Mouse (Mus musculus): Measurements from ENCODE around the gene Map2k6. TPM values are rescaled to one million over a fixed set of nuclear protein-coding genes. Genes with fewer than 3 reads are reported as not detected.

The Map2k6 gene
- total and polyA plus RNA-seq, 3 experiments = 1.9 to 3.2 TPM; not detected in 1

DNA sequence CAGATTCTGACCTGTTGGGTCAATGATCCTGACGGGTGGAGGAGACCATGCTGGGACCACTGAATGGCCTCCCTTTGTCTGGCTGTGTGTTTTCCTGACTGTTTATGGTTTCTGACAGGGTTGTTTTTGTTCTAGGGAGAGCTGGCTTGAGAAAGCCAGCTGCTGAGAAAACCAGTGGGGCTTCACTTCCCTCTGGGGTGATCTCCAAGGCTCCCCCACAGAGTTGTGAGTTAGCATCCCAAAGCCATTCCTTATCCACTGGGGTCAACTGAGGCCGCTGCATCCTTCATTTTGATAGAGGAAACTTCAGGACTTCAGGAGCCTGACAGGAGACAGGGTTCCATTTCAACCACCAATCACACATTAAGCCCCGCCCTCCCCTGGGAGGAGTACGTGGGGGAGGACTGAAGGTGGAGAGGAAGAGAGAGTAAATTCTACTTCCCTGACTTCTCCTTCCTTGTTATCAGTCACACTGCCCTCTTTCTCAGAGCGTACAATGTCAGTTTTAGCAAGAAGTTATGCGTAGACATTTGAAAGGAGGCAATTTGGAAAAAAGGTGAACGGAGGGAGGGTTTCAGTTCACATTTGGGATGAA lies 49.3 kb downstream of the Map2k6 start (continued):
- TF ChIP-seq MXI1 (IDR thresholded peaks at IDR 0.05; ENCODE audit: low read depth, low read length) = no peak
- peak; percentile 80 for TF ChIP-seq TBP (IDR thresholded peaks at IDR 0.05; ENCODE audit: low read depth, low read length)
- TF ChIP-seq MEF2A (IDR thresholded peaks at IDR 0.05; ENCODE audit: extremely low read depth, insufficient replicate concordance, low read depth, low read length, poor library complexity, severe bottlenecking) = no peak
- no peak for TF ChIP-seq USF1 (IDR thresholded peaks at IDR 0.05; ENCODE audit: low read depth, low read length)
- no peak for TF ChIP-seq USF2 (IDR thresholded peaks at IDR 0.05; ENCODE audit: borderline replicate concordance in 1 of 2, insufficient read depth in 1 of 2, low read depth in 1 of 2, low read length in 2 of 2)
- TF ChIP-seq KAT2A (conservative IDR thresholded peaks at IDR 0.05; ENCODE audit: low read depth, low read length) = no peak
- peak; percentile 54; the same call in 1 of the 2 replicates for TF ChIP-seq ETS1 (IDR thresholded peaks at IDR 0.05; ENCODE audit: low read depth, low read length)
- TF ChIP-seq MYB (IDR thresholded peaks at IDR 0.05; ENCODE audit: low read depth, low read length) = no peak
- no peak for TF ChIP-seq NRF1 (IDR thresholded peaks at IDR 0.05; ENCODE audit: insufficient read depth, low read depth, low read length, poor library complexity, severe bottlenecking)
- no peak for TF ChIP-seq RAD21 (IDR thresholded peaks at IDR 0.05; ENCODE audit: low read depth, low read length)
- TF ChIP-seq RCOR1 (IDR thresholded peaks at IDR 0.05; ENCODE audit: low read depth, low read length) = 0 out of 2 replicates have a peak, but pooled peaks have one; percentile 38
- no peak for TF ChIP-seq ZNF384 (IDR thresholded peaks at IDR 0.05; ENCODE audit: low read depth, low read length)
- TF ChIP-seq NELFE (IDR thresholded peaks at IDR 0.05; ENCODE audit: low read depth, low read length) = peak; percentile 67
- TF ChIP-seq CHD1 (IDR thresholded peaks at IDR 0.05; ENCODE audit: low read depth, low read length) = 0 out of 2 replicates have a peak, but pooled peaks have one; percentile 59

DNA sequence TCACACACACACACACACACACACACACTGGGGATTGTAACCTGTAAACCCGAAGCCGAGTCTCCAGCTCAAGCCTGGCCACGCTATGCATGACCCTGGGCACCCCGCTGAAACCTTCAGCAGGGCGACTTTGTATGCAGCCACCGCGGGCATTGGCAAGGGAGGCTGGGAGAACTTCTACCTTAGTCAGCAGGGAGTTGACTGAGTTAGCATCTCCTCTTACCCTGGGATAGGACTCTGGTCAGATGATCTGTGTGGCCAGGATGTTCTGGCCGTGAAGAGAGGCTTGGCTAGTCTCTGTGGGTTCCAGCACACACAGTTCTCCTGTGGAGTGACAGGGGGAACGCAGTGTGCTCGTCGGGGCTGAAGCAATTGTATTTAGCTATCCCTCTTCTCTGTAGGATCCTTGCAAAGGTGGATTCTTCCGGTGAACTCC lies 49.8 kb downstream of the Map2k6 start:
- peaks cover 10 to 11% of the 10 kb centered on the region in 2 experiments for H3K4me1 ChIP-seq (ENCODE audit: control insufficient read depth in 1 of 2, insufficient read depth in 2 of 2, low read length in 2 of 2)

DNA sequence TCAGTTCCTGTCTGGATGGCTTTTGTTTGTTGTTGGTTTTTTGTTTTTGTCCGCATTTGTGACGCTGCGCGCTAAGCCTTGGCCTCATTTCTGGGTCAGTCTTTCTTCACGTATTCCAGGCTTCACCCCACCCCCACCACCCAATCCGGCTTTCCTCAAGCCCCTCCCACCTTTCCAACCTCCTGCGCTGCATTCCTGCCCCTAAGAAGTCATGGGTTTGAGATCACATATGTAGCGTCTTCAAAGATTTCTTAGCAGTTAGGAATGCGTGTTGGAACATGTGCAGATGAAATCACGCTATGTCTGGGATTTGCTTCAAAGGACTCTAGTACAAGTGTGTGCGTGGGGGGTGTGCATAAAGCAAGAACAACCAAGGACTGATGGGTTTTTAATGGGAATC lies 50.3 kb downstream of the Map2k6 start:
- Histone ChIP-seq H3K27me3 (ENCODE audit: control insufficient read depth in 1 of 2, insufficient read depth in 2 of 2, low read length in 2 of 2) (no peaks in the 10 kb centered on the region), H3K27ac (ENCODE audit: control insufficient read depth, low read depth, low read length) (no peak overlapping the region), H3K9me3 (replicated peaks; ENCODE audit: insufficient read depth, low read length) (no peaks in the 10 kb centered on the region), H3K4me1 (ENCODE audit: control insufficient read depth in 1 of 2, insufficient read depth in 2 of 2, low read length in 2 of 2) (peaks cover 10 to 11% of the 10 kb centered on the region in 2 experiments), H3K79me2 (ENCODE audit: control insufficient read depth, insufficient read depth, low read length, poor library complexity) (no peaks in the 10 kb centered on the region), H3K9ac (ENCODE audit: control insufficient read depth, low read depth, low read length, poor library complexity, severe bottlenecking) (peak overlapping the region; percentile 58), H3K36me3 (ENCODE audit: control insufficient read depth in 1 of 2, insufficient read depth in 2 of 2, low read length in 2 of 2) (peaks cover 0 to 16% of the 10 kb centered on the region in 2 experiments; a peak in 2 of 4 replicates), H3K4me3 (ENCODE audit: control insufficient read depth in 1 of 2, insufficient read depth in 1 of 2, low read depth in 2 of 2, low read length in 2 of 2) (peak overlapping the region; percentile 47 to 59)
- peak; percentile 30 for DNase-seq (ENCODE audit: low read depth, low spot score)
- no peak for TF ChIP-seq RCOR1 (IDR thresholded peaks at IDR 0.05; ENCODE audit: low read depth, low read length)
- peak; percentile 7 for TF ChIP-seq MXI1 (IDR thresholded peaks at IDR 0.05; ENCODE audit: low read depth, low read length)

More for the DNA sequence above, 49.8 kb downstream of the Map2k6 start:
- no peak for TF ChIP-seq POLR2A (IDR thresholded peaks at IDR 0.05; ENCODE audit: control insufficient read depth in 1 of 2, insufficient read depth in 1 of 2, low read depth in 1 of 2, low read length in 2 of 2, poor library complexity in 1 of 2)
- peak; percentile 8; the same call in 1 of the 2 replicates for TF ChIP-seq HCFC1 (IDR thresholded peaks at IDR 0.05; ENCODE audit: low read depth, low read length)
- TF ChIP-seq MAFK (IDR thresholded peaks at IDR 0.05; ENCODE audit: borderline replicate concordance, low read depth, low read length) = no peak
- no peak for TF ChIP-seq TAL1 (IDR thresholded peaks at IDR 0.05; ENCODE audit: low read length)
- H3K4me3 ChIP-seq (ENCODE audit: control insufficient read depth in 1 of 2, insufficient read depth in 1 of 2, low read depth in 2 of 2, low read length in 2 of 2) = peak overlapping the region; percentile 47 to 59
- H3K27ac ChIP-seq (ENCODE audit: control insufficient read depth, low read depth, low read length) = peak overlapping the region; percentile 69
- DNase-seq (ENCODE audit: low read depth, low spot score) = no peak
- peak overlapping the region; percentile 58 for H3K9ac ChIP-seq (ENCODE audit: control insufficient read depth, low read depth, low read length, poor library complexity, severe bottlenecking)
- no peaks in the 10 kb centered on the region for H3K9me3 ChIP-seq (replicated peaks; ENCODE audit: insufficient read depth, low read length)
- no peaks in the 10 kb centered on the region for H3K79me2 ChIP-seq (ENCODE audit: control insufficient read depth, insufficient read depth, low read length, poor library complexity)
- H3K27me3 ChIP-seq (ENCODE audit: control insufficient read depth in 1 of 2, insufficient read depth in 2 of 2, low read length in 2 of 2) = no peaks in the 10 kb centered on the region
- H3K36me3 ChIP-seq (ENCODE audit: control insufficient read depth in 1 of 2, insufficient read depth in 2 of 2, low read length in 2 of 2) = peaks cover 0 to 16% of the 10 kb centered on the region in 2 experiments; a peak in 2 of 4 replicates

Data from MEL (cell line).